Mouse (Mus musculus): ENCODE results near the gene Olfr893. TPM values are rescaled to one million over a fixed set of nuclear protein-coding genes. Genes with fewer than 3 reads are reported as not detected.
"Not testable (repeated sequence)": the region's sequence is repeated elsewhere in the genome, so short reads cannot be mapped to it uniquely, and the experiment has no call there.

Olfr893 gene
- total RNA-seq (2021): not detected
- long read RNA-seq, experiment 1: 0 reads
- long read RNA-seq, experiment 2: 0 reads

- H3K27ac ChIP-seq: no peak within 1 kb of the TSS
- TF ChIP-seq CTCF (IDR thresholded peaks at IDR 0.05): no peak
- H3K4me3 ChIP-seq: no peak within 1 kb of the TSS
- intact Hi-C loops (cut with DNase I): no loop called here
- DNase-seq (ENCODE audit: extremely low spot score in 1 of 2, low spot score in 2 of 2): no peak
These were observed at the start of gene Olfr893 for GRCm38 (mm10) chr9:38208065-38208464. Gene Olfr893 (plus strand): TSS chr9:38208365.

DNA sequence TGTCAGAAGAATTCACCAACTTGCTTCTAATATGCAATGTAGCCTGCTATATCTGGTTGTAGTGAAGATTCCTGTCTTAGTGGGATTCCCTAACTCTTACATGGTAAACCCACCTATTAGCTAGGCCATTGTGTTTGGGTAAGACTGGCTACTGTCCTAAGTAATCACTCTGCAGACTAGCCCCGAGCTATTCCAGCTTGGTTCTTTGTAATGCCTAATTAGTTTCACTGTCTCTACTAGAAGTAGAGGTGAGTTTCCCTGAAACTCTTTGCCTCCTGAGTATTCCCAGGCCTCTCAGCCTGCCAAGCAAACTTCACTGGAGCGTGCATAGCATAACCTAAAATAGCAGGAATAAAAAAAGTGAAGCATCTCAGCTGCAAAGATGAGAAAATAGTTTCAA is 39.8 kb upstream of the Olfr893 start:
- H3K27ac ChIP-seq; DNase-seq (ENCODE audit: extremely low spot score in 1 of 2, low spot score in 2 of 2); intact Hi-C loops (cut with DNase I); H3K4me3 ChIP-seq: not testable (repeated sequence)

GRCm38 (mm10) chr9:38180721-38181120 is 27.4 kb upstream of the Olfr893 start, which contains the start of gene Olfr891:
Gene Olfr891 (minus strand): TSS chr9:38180821.
- no peak for DNase-seq (ENCODE audit: extremely low spot score in 1 of 2, low spot score in 2 of 2)
- intact Hi-C loops (cut with DNase I): no loop called here
- Histone ChIP-seq H3K27ac (no peak within 1 kb of the TSS), H3K4me3 (no peak within 1 kb of the TSS)
- TF ChIP-seq CTCF (IDR thresholded peaks at IDR 0.05): no peak

- no peak for TF ChIP-seq CTCF (IDR thresholded peaks at IDR 0.05)
- DNase-seq (ENCODE audit: extremely low spot score in 1 of 2, low spot score in 2 of 2): no peak
- intact Hi-C loops (cut with DNase I): no loop called here
These were observed 9.6 kb downstream of the Olfr893 start, which contains the start of gene Olfr894 for GRCm38 (mm10) chr9:38217755-38218154. Gene Olfr894 (plus strand): TSS chr9:38218055.

DNA sequence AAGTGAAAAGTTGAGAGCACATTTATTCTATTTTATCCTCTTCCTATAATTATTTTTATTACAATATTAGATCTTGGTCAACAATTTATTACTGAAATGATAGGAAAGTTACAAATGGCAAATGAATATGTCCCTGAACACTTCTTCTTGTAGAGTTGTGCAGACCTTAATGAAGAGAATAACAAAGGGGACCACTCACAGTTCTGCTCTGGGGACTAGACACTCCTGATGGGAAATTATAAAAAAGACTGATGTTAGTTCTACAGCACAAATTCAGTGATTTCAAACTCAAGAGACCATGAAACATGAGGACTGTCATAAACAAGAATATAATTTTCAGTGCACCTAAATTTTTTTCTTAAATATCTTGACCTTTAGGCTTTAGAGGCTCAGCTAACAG is 44.3 kb downstream of the Olfr893 start, which contains the start of gene Olfr143:
TSS of gene Olfr143 (plus strand) at position 301 of the 400 bp plus-strand sequence.
- intact Hi-C loops (cut with DNase I): no loop called here
- DNase-seq (ENCODE audit: extremely low spot score in 1 of 2, low spot score in 2 of 2): no peak
- no peak within 1 kb of the TSS for H3K27ac ChIP-seq
- no peak for TF ChIP-seq CTCF (IDR thresholded peaks at IDR 0.05)
- H3K4me3 ChIP-seq: no peak within 1 kb of the TSS

More at GRCm38 (mm10) chr9:38217755-38218154, 9.6 kb downstream of the Olfr893 start, which contains the start of gene Olfr894:
- no peak within 1 kb of the TSS for H3K4me3 ChIP-seq
- H3K27ac ChIP-seq: no peak within 1 kb of the TSS

Other genes starting within 250 kb of the Olfr893 start
- gene Olfr881, start 216.5 kb upstream of the Olfr893 start, total RNA-seq (2021): under 1 TPM; 0.26 to 0.34 TPM
- not detected for gene Olfr883, start 182.6 kb upstream of the Olfr893 start, total RNA-seq (2021)
- not detected for gene Olfr884, start 161.8 kb upstream of the Olfr893 start, total RNA-seq (2021)
- gene Olfr885, start 147.0 kb upstream of the Olfr893 start, total RNA-seq (2021): not detected
- gene Olfr887, start 124.3 kb upstream of the Olfr893 start, total RNA-seq (2021): not detected
- not detected for gene Olfr888, start 100.2 kb upstream of the Olfr893 start, total RNA-seq (2021)
- gene Olfr889, start 93.2 kb upstream of the Olfr893 start, total RNA-seq (2021): not detected
- not detected for gene Olfr890, start 65.8 kb upstream of the Olfr893 start, total RNA-seq (2021)
- not detected for gene Olfr891, start 27.5 kb upstream of the Olfr893 start, total RNA-seq (2021)
- not detected for gene Olfr894, start 9.7 kb downstream of the Olfr893 start, total RNA-seq (2021)
- not detected for gene Olfr143, start 44.4 kb downstream of the Olfr893 start, total RNA-seq (2021)
- gene Olfr895, start 59.5 kb downstream of the Olfr893 start, total RNA-seq (2021): not detected
- not detected for gene Olfr896-ps1, start 82.7 kb downstream of the Olfr893 start, total RNA-seq (2021)
- gene Olfr25, start 120.7 kb downstream of the Olfr893 start, total RNA-seq (2021): not detected
- gene Olfr898, start 140.0 kb downstream of the Olfr893 start, total RNA-seq (2021): not detected
- not detected for gene Olfr250, start 158.5 kb downstream of the Olfr893 start, total RNA-seq (2021)
- gene Olfr251, start 168.7 kb downstream of the Olfr893 start, total RNA-seq (2021): not detected
- gene Olfr147, start 193.3 kb downstream of the Olfr893 start, total RNA-seq (2021): not detected
- gene Olfr901, start 221.1 kb downstream of the Olfr893 start, total RNA-seq (2021): not detected
- gene Olfr902, start 239.3 kb downstream of the Olfr893 start, total RNA-seq (2021): not detected